Mouse (Mus musculus): ENCODE results near the gene Ccdc169. TPM values are rescaled to one million over a fixed set of nuclear protein-coding genes. Genes with fewer than 3 reads are reported as not detected.

The Ccdc169 gene
- not detected for polyA plus RNA-seq (2017; shearing (Covaris generic))

DNA sequence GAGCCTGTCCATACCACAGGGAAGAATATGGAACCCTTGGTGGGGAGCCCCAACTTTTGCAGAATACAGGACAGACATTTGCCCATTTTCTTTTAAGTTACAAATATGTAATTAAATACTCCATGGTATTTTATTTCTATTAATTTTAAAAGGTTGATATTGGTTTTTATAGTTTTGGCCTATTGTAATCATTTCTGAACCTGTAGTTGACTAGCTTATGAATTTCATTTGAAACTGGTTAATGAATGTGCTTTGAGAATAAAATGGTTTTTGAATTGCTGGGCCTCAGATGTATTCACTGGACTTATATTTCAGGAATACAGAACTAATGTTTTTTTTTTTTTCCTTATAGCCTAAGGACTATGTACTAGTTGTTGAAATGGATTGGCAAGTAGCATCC, at the start of gene Ccdc169:
Ccdc169 (plus strand) TSS at position 301 of the 400 bp plus-strand sequence.

DNA sequence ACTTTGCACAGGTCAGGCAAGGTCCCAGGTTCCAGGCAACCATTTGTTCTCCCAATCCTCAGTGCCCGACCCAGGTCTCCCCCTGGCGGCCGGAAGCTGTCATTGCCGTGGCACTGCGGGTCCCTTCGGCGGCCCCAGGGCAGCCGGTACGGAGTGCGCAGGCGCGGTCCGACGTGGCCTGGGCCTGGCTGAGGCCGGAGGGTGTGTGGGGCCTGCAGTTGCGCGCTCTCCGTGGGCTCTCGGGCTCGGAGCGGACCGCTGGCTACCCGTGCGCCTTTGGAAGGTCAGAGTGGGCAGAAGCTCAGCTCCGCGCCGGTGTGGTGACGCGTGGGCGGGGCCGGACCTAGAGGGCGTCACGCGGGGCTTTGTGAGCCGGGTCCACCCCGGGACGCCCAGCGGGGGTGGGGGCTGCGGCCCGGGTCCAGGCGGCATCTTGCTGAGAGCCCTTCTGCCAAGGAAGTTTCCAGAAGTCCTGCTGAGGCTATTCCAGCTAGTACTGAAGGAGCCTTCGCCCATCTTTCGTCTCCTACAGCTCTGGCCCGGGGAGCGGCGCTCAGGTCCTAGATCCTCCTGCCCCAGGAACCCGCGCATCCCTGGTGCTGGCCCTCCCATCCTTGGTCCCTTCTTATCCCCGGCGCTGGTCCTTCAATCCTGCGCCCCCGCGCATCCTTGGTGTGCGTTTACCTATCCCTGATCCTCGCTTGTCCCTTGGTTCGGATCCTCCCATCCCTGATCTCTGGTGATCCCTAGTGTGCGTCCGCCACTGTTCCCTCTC, 25.0 kb upstream of the Ccdc169 start, which contains the start of gene Spg20:
Spg20 (plus strand) TSS at position 174 of the 775 bp plus-strand sequence.

DNA sequence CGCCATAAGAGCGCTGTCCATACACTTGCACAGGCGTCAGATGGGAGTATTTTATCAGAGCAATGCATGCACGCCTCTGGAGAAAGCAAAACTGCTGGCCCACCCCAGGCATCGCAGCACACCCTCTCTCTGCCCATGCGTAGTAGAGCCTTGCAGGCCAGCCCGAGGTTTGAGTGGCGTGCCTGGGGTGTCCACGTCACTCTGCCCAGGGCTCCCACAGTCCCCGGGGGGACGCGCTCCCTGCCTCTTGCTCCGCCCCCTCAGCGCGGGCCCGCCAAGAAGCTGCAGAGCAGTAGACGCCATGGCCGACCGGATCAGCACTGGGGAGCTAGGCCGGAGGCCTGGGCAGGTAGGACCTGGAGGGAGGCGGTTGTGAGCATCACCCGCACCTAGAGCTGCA, 44.6 kb downstream of the Ccdc169 start, which contains the start of gene Sohlh2:
Sohlh2 (plus strand) TSS at position 263 of the 400 bp plus-strand sequence.

Other genes with a start within 250 kb of the Ccdc169 start
- gene Sertm1, start 221.5 kb upstream of the Ccdc169 start, polyA plus RNA-seq (2017; shearing (Covaris generic)), result not detected
- gene Ccna1, start 81.8 kb upstream of the Ccdc169 start, polyA plus RNA-seq (2017; shearing (Covaris generic)), result not detected
- 13.1 TPM for gene Spg20, start 25.2 kb upstream of the Ccdc169 start, polyA plus RNA-seq (2017; shearing (Covaris generic))
- gene Sohlh2, start 44.7 kb downstream of the Ccdc169 start, polyA plus RNA-seq (2017; shearing (Covaris generic)), result not detected
- 1.7 TPM for gene Dclk1, start 105.0 kb downstream of the Ccdc169 start, polyA plus RNA-seq (2017; shearing (Covaris generic))